Mouse (Mus musculus) myocyte (in vitro differentiated cells): Measurements from ENCODE around the gene Cox5a. TPM values are rescaled to one million over a fixed set of nuclear protein-coding genes. Genes with fewer than 3 reads are reported as not detected.

Source experiments
- H3K27me3 ChIP-seq: one replicate; pipeline ENCODE4 v1.6.1; 2011; ENCODE audit not compliant: control insufficient read depth, insufficient read depth, insufficient read length
- H3K36me3 ChIP-seq: one replicate; pipeline ENCODE4 v1.6.1; 2011; ENCODE audit not compliant: control insufficient read depth, insufficient read depth
- H3K4me2 ChIP-seq: one replicate; pipeline ENCODE4 v1.6.1; 2011; ENCODE audit warnings: low read depth, control low read depth
- H3K4me3 ChIP-seq: one replicate; pipeline ENCODE4 v1.5.1; 2011; ENCODE audit warnings: mild to moderate bottlenecking, control low read depth, moderate library complexity
- H3K79me2 ChIP-seq: one replicate; pipeline ENCODE4 v1.6.1; 2011; ENCODE audit not compliant: control insufficient read depth, insufficient read depth
- H3ac ChIP-seq: one replicate; pipeline ENCODE4 v1.6.1; 2011; ENCODE audit not compliant: control insufficient read depth, insufficient read length
- CEBPB ChIP-seq: IDR thresholded peaks from 2 replicates; pipeline ENCODE4 v1.6.1; 2011; ENCODE audit warnings: mild to moderate bottlenecking, moderate library complexity; ENCODE audit not compliant: poor library complexity, insufficient read depth, severe bottlenecking
- E2F4 ChIP-seq: IDR thresholded peaks from one replicate; pipeline ENCODE4 v1.6.1; 2011; ENCODE audit warnings: mild to moderate bottlenecking, control low read depth, moderate library complexity; ENCODE audit not compliant: insufficient read depth
- MAX ChIP-seq: IDR thresholded peaks from one replicate; pipeline ENCODE4 v1.6.1; 2011; ENCODE audit warnings: low read depth, mild to moderate bottlenecking, control low read depth
- MYOD1 ChIP-seq, 3 experiments: IDR thresholded peaks; one replicate each; pipeline ENCODE4 v1.6.1; 2011; ENCODE audit warnings: control low read depth in 2 of 3, low read depth in 2 of 3, mild to moderate bottlenecking in 2 of 3, moderate library complexity in 1 of 3; ENCODE audit not compliant: insufficient read length in 2 of 3, control insufficient read depth in 1 of 3
- MYOG ChIP-seq, 3 experiments: IDR thresholded peaks; one replicate each; pipeline ENCODE4 v1.6.1; 2011; ENCODE audit warnings: control low read depth in 2 of 3, low read depth in 2 of 3, mild to moderate bottlenecking in 2 of 3; ENCODE audit not compliant: insufficient read length in 2 of 3, control insufficient read depth in 1 of 3, insufficient read depth in 1 of 3
- POLR2A ChIP-seq: IDR thresholded peaks from one replicate; pipeline ENCODE4 v1.6.1; 2011; ENCODE audit warnings: low read depth, mild to moderate bottlenecking, control low read depth, moderate library complexity; ENCODE audit not compliant: insufficient read length
- POLR2AphosphoS2 ChIP-seq: IDR thresholded peaks from one replicate; pipeline ENCODE4 v1.6.1; 2011; ENCODE audit warnings: low read depth, control low read depth; ENCODE audit not compliant: insufficient read length
- REST ChIP-seq: IDR thresholded peaks from one replicate; pipeline ENCODE4 v1.6.1; 2011; ENCODE audit warnings: mild to moderate bottlenecking, control low read depth, moderate library complexity; ENCODE audit not compliant: insufficient read depth, insufficient read length
- SRF ChIP-seq: IDR thresholded peaks from one replicate; pipeline ENCODE4 v1.6.1; 2011; ENCODE audit warnings: low read depth; ENCODE audit not compliant: control insufficient read depth, insufficient read length
- TCF12 ChIP-seq: IDR thresholded peaks from one replicate; pipeline ENCODE4 v1.6.1; 2011; ENCODE audit warnings: mild to moderate bottlenecking, control low read depth; ENCODE audit not compliant: poor library complexity, insufficient read depth, severe bottlenecking
- TCF3 ChIP-seq: IDR thresholded peaks from one replicate; pipeline ENCODE4 v1.6.1; 2011; ENCODE audit warnings: low read depth, control low read depth; ENCODE audit not compliant: insufficient read length
- USF1 ChIP-seq: IDR thresholded peaks from one replicate; pipeline ENCODE4 v1.6.1; 2011; ENCODE audit warnings: low read depth, mild to moderate bottlenecking, control low read depth, moderate library complexity
- polyA plus RNA-seq: library from polyadenylated mRNA; unstranded; fragments of >200 nt; fragmentation: generic; extraction: Trizol; gene quantifications from one replicate; pipeline ENCODE4 v1.2.1, GENCODE M21; 2012; ENCODE audit warnings: missing spikeins

Cox5a gene
- polyA plus RNA-seq, 1 experiment, result 780 TPM

- H3ac ChIP-seq, result peak overlapping the region; percentile 88
- H3K79me2 ChIP-seq, result peaks cover 5% of the 10 kb centered on the region
- peak overlapping the region; percentile 60 for H3K4me3 ChIP-seq
- no peaks in the 10 kb centered on the region for H3K27me3 ChIP-seq
- H3K36me3 ChIP-seq, result no peaks in the 10 kb centered on the region
- TF ChIP-seq SRF (no peak), CEBPB (no peak), TCF3 (no peak), TCF12 (no peak), MYOG (IDR thresholded peaks at IDR 0.05; ENCODE audit: control insufficient read depth in 1 of 3, insufficient read depth in 1 of 3, insufficient read length in 2 of 3, low read depth in 2 of 3) (no peak), POLR2AphosphoS2 (no peak), MYOD1 (IDR thresholded peaks at IDR 0.05; ENCODE audit: control insufficient read depth in 1 of 3, insufficient read length in 2 of 3, low read depth in 2 of 3) (no peak), POLR2A (no peak), USF1 (no peak), E2F4 (no peak), REST (no peak), MAX (no peak)
- H3K4me2 ChIP-seq, result no peak overlapping the region
Observed at GRCm38 (mm10) chr9:57553119-57553518, 32.0 kb downstream of the Cox5a start.

GRCm38 (mm10) chr9:57554753-57555152 is 33.7 kb downstream of the Cox5a start:
- no peaks in the 10 kb centered on the region for H3K27me3 ChIP-seq
- no peak for TF ChIP-seq TCF12
- no peak for TF ChIP-seq POLR2AphosphoS2
- TF ChIP-seq MYOG (IDR thresholded peaks at IDR 0.05; ENCODE audit: control insufficient read depth in 1 of 3, insufficient read depth in 1 of 3, insufficient read length in 2 of 3, low read depth in 2 of 3), result no peak
- no peak for TF ChIP-seq CEBPB
- TF ChIP-seq USF1, result no peak
- no peak for TF ChIP-seq TCF3
- no peak for TF ChIP-seq E2F4
- no peak for TF ChIP-seq REST
- no peak for TF ChIP-seq MAX
- TF ChIP-seq POLR2A, result no peak
- TF ChIP-seq MYOD1 (IDR thresholded peaks at IDR 0.05; ENCODE audit: control insufficient read depth in 1 of 3, insufficient read length in 2 of 3, low read depth in 2 of 3), result no peak
- TF ChIP-seq SRF, result no peak
- H3K36me3 ChIP-seq, result no peaks in the 10 kb centered on the region
- H3ac ChIP-seq, result no peak overlapping the region
- no peaks in the 10 kb centered on the region for H3K79me2 ChIP-seq
- no peak overlapping the region for H3K4me3 ChIP-seq
- no peak overlapping the region for H3K4me2 ChIP-seq

GRCm38 (mm10) chr9:57557215-57557614 is 36.1 kb downstream of the Cox5a start:
- Histone ChIP-seq H3K27me3 (no peaks in the 10 kb centered on the region), H3K4me2 (no peak overlapping the region), H3ac (no peak overlapping the region), H3K36me3 (no peaks in the 10 kb centered on the region), H3K4me3 (no peak overlapping the region), H3K79me2 (peaks cover 10% of the 10 kb centered on the region)
- TF ChIP-seq USF1 (no peak), MYOD1 (IDR thresholded peaks at IDR 0.05; ENCODE audit: control insufficient read depth in 1 of 3, insufficient read length in 2 of 3, low read depth in 2 of 3) (no peak), POLR2A (no peak), E2F4 (no peak), CEBPB (no peak), POLR2AphosphoS2 (no peak), MAX (no peak), TCF3 (no peak), REST (no peak), TCF12 (no peak), SRF (no peak), MYOG (IDR thresholded peaks at IDR 0.05; ENCODE audit: control insufficient read depth in 1 of 3, insufficient read depth in 1 of 3, insufficient read length in 2 of 3, low read depth in 2 of 3) (no peak)

DNA sequence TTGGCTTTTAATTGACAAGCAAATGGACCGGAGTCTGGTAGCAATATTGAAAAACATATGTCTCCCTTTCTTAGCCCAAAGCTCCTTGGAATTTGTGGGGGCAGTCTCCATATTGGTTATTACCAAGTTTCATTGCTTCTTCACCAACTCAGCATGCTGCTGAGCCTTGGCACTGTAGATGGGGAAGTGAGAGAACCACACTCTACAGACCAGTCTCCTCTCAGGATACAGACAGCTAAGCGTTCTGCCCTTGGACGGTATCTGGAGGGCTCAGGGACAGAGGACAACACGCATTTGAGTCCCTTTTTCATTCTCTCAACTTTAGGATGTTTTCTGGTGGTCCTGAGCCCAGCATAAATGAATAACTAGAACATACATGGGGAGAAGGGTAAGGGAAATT is 37.6 kb downstream of the Cox5a start:
- TF ChIP-seq E2F4 (no peak), POLR2A (no peak), MYOD1 (IDR thresholded peaks at IDR 0.05; ENCODE audit: control insufficient read depth in 1 of 3, insufficient read length in 2 of 3, low read depth in 2 of 3) (no peak), MYOG (IDR thresholded peaks at IDR 0.05; ENCODE audit: control insufficient read depth in 1 of 3, insufficient read depth in 1 of 3, insufficient read length in 2 of 3, low read depth in 2 of 3) (no peak), CEBPB (no peak), POLR2AphosphoS2 (no peak), TCF3 (no peak), USF1 (no peak), SRF (no peak), TCF12 (no peak), MAX (no peak), REST (no peak)
- H3K4me2 ChIP-seq, result no peak overlapping the region
- no peak overlapping the region for H3ac ChIP-seq

More for the DNA sequence above, 37.6 kb downstream of the Cox5a start:
- peaks cover 17% of the 10 kb centered on the region for H3K79me2 ChIP-seq
- H3K27me3 ChIP-seq, result no peaks in the 10 kb centered on the region
- no peaks in the 10 kb centered on the region for H3K36me3 ChIP-seq
- H3K4me3 ChIP-seq, result no peak overlapping the region
